Mouse (Mus musculus): Measurements from ENCODE around the gene Cdkn2aip. TPM values are rescaled to one million over a fixed set of nuclear protein-coding genes. Genes with fewer than 3 reads are reported as not detected.

Cdkn2aip gene
- polyA plus RNA-seq, 1 experiment from 2014 or later, result 23.0 TPM

GRCm38 (mm10) chr8:47673317-47674139 is 40.2 kb downstream of the Cdkn2aip start:
- ATAC-seq, result peak; percentile 62
- 3% methylated on average over 38 of the region's 53 CpGs for WGBS
- Histone ChIP-seq H3K4me3 (ENCODE audit: low read depth, low read length) (peak overlapping the region; percentile 96), H3K4me1 (ENCODE audit: insufficient read depth, low read depth, low read length) (peaks cover 4% of the 10 kb centered on the region), H3K27ac (ENCODE audit: low read length) (peak overlapping the region; percentile 91), H3K27me3 (replicated peaks; ENCODE audit: insufficient read depth, low read length) (no peaks in the 10 kb centered on the region), H3K36me3 (ENCODE audit: insufficient read depth, low read length) (no peaks in the 10 kb centered on the region), H3K4me2 (replicated peaks; ENCODE audit: low read depth, low read length) (peak overlapping the region; percentile 81), H3K9me3 (ENCODE audit: low read length) (no peaks in the 10 kb centered on the region), H3K9ac (replicated peaks; ENCODE audit: low read depth) (peak overlapping the region; percentile 81)
- peak; percentile 93 for DNase-seq (ENCODE audit: low spot score)
- TF ChIP-seq CTCF (IDR thresholded peaks at IDR 0.05), result no peak
- no peak for TF ChIP-seq EP300 (IDR thresholded peaks at IDR 0.05)

GRCm38 (mm10) chr8:47664231-47664785 is 49.4 kb downstream of the Cdkn2aip start:
- no peak overlapping the region for H3K27ac ChIP-seq (ENCODE audit: low read length)
- no peaks in the 10 kb centered on the region for H3K9me3 ChIP-seq (ENCODE audit: low read length)
- H3K9ac ChIP-seq (replicated peaks; ENCODE audit: low read depth), result no peak overlapping the region
- no peak for ATAC-seq
- H3K4me1 ChIP-seq (ENCODE audit: insufficient read depth, low read depth, low read length), result no peaks in the 10 kb centered on the region
- DNase-seq (ENCODE audit: low spot score), result no peak
- WGBS, result 85% methylated on average over 8 of the region's 8 CpGs
- no peaks in the 10 kb centered on the region for H3K36me3 ChIP-seq (ENCODE audit: insufficient read depth, low read length)
- TF ChIP-seq EP300 (IDR thresholded peaks at IDR 0.05), result no peak
- no peak for TF ChIP-seq CTCF (IDR thresholded peaks at IDR 0.05)
- H3K4me2 ChIP-seq (replicated peaks; ENCODE audit: low read depth, low read length), result no peak overlapping the region
- no peak overlapping the region for H3K4me3 ChIP-seq (ENCODE audit: low read depth, low read length)
- H3K27me3 ChIP-seq (replicated peaks; ENCODE audit: insufficient read depth, low read length), result no peaks in the 10 kb centered on the region

DNA sequence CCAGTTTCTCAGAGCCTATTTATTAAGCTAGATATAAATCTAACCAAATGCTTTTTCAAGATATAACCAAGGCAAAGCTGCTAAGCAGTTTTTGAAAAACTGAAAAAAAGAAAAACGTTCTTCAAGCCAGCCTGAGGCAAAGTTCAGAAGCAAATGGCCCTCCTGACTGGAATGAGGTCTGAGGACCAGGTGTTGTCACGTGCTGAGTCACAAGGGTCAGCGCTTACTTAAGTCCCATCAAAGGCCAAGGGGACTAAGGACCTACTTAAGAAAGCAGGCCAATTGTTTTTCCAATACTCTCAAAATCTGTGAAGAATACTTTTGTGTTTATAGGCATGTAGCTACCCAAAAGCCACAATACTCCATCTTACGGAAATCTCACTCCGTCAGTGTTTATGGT is 50.5 kb downstream of the Cdkn2aip start:
- ATAC-seq, result peak; percentile 90
- WGBS, result 61% methylated on average over 5 of the region's 5 CpGs
- Histone ChIP-seq H3K9ac (replicated peaks; ENCODE audit: low read depth) (no peak overlapping the region), H3K4me3 (ENCODE audit: low read depth, low read length) (no peak overlapping the region), H3K27me3 (replicated peaks; ENCODE audit: insufficient read depth, low read length) (no peaks in the 10 kb centered on the region), H3K4me1 (ENCODE audit: insufficient read depth, low read depth, low read length) (no peaks in the 10 kb centered on the region), H3K4me2 (replicated peaks; ENCODE audit: low read depth, low read length) (no peak overlapping the region), H3K9me3 (ENCODE audit: low read length) (no peaks in the 10 kb centered on the region), H3K36me3 (ENCODE audit: insufficient read depth, low read length) (no peaks in the 10 kb centered on the region), H3K27ac (ENCODE audit: low read length) (peak overlapping the region; percentile 70)
- TF ChIP-seq CTCF (IDR thresholded peaks at IDR 0.05) (no peak), EP300 (IDR thresholded peaks at IDR 0.05) (0 out of 2 replicates have a peak, but pooled peaks have one; percentile 29)
- peak; percentile 66 for DNase-seq (ENCODE audit: low spot score)

DNA sequence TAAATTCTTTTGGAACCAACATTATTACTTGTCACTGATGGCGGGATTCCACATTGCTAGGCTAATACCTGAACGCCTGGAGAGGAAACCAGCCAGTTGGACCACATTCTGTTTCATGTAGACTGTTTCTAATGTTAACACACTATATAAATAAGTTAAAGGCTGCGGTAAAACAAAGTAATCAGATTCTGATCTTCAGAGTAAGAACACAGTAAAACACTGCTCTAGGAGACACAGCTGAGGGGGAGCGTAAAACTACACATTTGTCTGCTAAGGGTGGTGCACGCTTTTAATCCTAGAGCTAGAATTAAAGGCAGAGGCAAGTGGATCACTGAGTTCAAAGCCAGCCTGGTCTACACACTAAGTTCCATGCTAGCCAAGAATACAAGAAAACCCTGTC is 51.0 kb downstream of the Cdkn2aip start:
- H3K4me3 ChIP-seq (ENCODE audit: low read depth, low read length), result no peak overlapping the region
- TF ChIP-seq CTCF (IDR thresholded peaks at IDR 0.05), result no peak
- TF ChIP-seq EP300 (IDR thresholded peaks at IDR 0.05), result 0 out of 2 replicates have a peak, but pooled peaks have one; percentile 13
- ATAC-seq (peak; percentile 61), DNase-seq (ENCODE audit: low spot score) (peak; percentile 50)
- H3K9me3 ChIP-seq (ENCODE audit: low read length), result no peaks in the 10 kb centered on the region
- H3K4me2 ChIP-seq (replicated peaks; ENCODE audit: low read depth, low read length), result no peak overlapping the region
- H3K36me3 ChIP-seq (ENCODE audit: insufficient read depth, low read length), result no peaks in the 10 kb centered on the region
- no peaks in the 10 kb centered on the region for H3K27me3 ChIP-seq (replicated peaks; ENCODE audit: insufficient read depth, low read length)
- WGBS, result 61% methylated on average over 5 of the region's 5 CpGs
- H3K27ac ChIP-seq (ENCODE audit: low read length), result peak overlapping the region; percentile 70
- H3K4me1 ChIP-seq (ENCODE audit: insufficient read depth, low read depth, low read length), result no peaks in the 10 kb centered on the region
- H3K9ac ChIP-seq (replicated peaks; ENCODE audit: low read depth), result no peak overlapping the region

DNA sequence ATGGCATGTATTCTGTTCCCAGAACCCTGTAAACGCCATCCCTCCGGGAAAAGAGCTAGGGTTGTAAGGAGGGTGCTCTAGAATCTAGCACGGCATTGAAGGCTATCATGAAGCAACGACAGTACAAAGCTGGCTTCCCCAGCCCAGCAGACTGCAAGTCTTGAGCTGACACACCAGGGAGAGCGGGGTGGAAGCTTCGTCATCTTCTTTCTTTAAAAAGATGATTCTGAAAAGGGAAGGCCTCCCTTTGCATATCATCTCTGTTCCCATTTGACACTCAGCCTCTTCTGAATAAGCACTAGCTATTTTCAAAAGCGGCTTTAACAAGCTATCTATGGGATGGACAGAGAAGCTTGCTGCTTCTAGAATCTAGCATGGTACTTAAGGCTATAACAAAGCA is 53.3 kb downstream of the Cdkn2aip start:
- ATAC-seq (no peak), DNase-seq (ENCODE audit: low spot score) (no peak)
- no peaks in the 10 kb centered on the region for H3K36me3 ChIP-seq (ENCODE audit: insufficient read depth, low read length)
- WGBS, result 92% methylated on average over 7 of the region's 7 CpGs
- no peak for TF ChIP-seq CTCF (IDR thresholded peaks at IDR 0.05)
- H3K9ac ChIP-seq (replicated peaks; ENCODE audit: low read depth), result no peak overlapping the region
- no peaks in the 10 kb centered on the region for H3K27me3 ChIP-seq (replicated peaks; ENCODE audit: insufficient read depth, low read length)
- H3K9me3 ChIP-seq (ENCODE audit: low read length), result no peaks in the 10 kb centered on the region
- no peaks in the 10 kb centered on the region for H3K4me1 ChIP-seq (ENCODE audit: insufficient read depth, low read depth, low read length)
- H3K27ac ChIP-seq (ENCODE audit: low read length), result no peak overlapping the region
- H3K4me2 ChIP-seq (replicated peaks; ENCODE audit: low read depth, low read length), result no peak overlapping the region
- no peak overlapping the region for H3K4me3 ChIP-seq (ENCODE audit: low read depth, low read length)

GRCm38 (mm10) chr8:47659463-47659862 is 54.3 kb downstream of the Cdkn2aip start:
- no peaks in the 10 kb centered on the region for H3K4me1 ChIP-seq (ENCODE audit: insufficient read depth, low read depth, low read length)
- no peak overlapping the region for H3K4me3 ChIP-seq (ENCODE audit: low read depth, low read length)
- H3K27ac ChIP-seq (ENCODE audit: low read length), result no peak overlapping the region
- TF ChIP-seq CTCF (IDR thresholded peaks at IDR 0.05) (no peak), EP300 (IDR thresholded peaks at IDR 0.05) (no peak)
- WGBS, result 90% methylated on average over 5 of the region's 5 CpGs
- no peaks in the 10 kb centered on the region for H3K36me3 ChIP-seq (ENCODE audit: insufficient read depth, low read length)
- ATAC-seq (no peak), DNase-seq (ENCODE audit: low spot score) (no peak)
- no peak overlapping the region for H3K9ac ChIP-seq (replicated peaks; ENCODE audit: low read depth)
- no peak overlapping the region for H3K4me2 ChIP-seq (replicated peaks; ENCODE audit: low read depth, low read length)
- no peaks in the 10 kb centered on the region for H3K9me3 ChIP-seq (ENCODE audit: low read length)
- no peaks in the 10 kb centered on the region for H3K27me3 ChIP-seq (replicated peaks; ENCODE audit: insufficient read depth, low read length)

Other genes starting within 250 kb of the Cdkn2aip start
- gene Trappc11, start 180.5 kb downstream of the Cdkn2aip start, polyA plus RNA-seq (2015; fragmentation: Nextera tagmentation; extraction: Ambion mirVana), result 17.8 and 18.0 TPM in 2 replicates
- 27.2 and 31.1 TPM in 2 replicates for gene Rwdd4a, start 180.3 kb downstream of the Cdkn2aip start, polyA plus RNA-seq (2015; fragmentation: Nextera tagmentation; extraction: Ambion mirVana)
- gene Ing2, start 38.4 kb downstream of the Cdkn2aip start, polyA plus RNA-seq (2015; fragmentation: Nextera tagmentation; extraction: Ambion mirVana), result 14.8 and 15.5 TPM in 2 replicates
- gene Cldn24, start 108.2 kb upstream of the Cdkn2aip start, polyA plus RNA-seq (2015; fragmentation: Nextera tagmentation; extraction: Ambion mirVana), result not detected in 2 replicates
- not detected in 2 replicates for gene Cldn22, start 110.5 kb upstream of the Cdkn2aip start, polyA plus RNA-seq (2015; fragmentation: Nextera tagmentation; extraction: Ambion mirVana)

All from lung, postnatal 0 days (tissue).